Mouse (Mus musculus) forebrain, embryonic 15.5 days (tissue): Measurements from ENCODE around the gene Gm9837. TPM values are rescaled to one million over a fixed set of nuclear protein-coding genes. Genes with fewer than 3 reads are reported as not detected.
A peak's percentile ranks its signal among the peaks of the same experiment; 100 is the strongest.

Experiments
- ATAC-seq: fragments of 200-750 bp; cut with Nextera tagmentation; replicated peaks from 2 replicates; pipeline ENCODE4 v1.8.0; 2017; ENCODE audit warnings: mild to moderate bottlenecking, moderate TSS enrichment, moderate library complexity
- H3K27ac ChIP-seq: fragments of 300-500 bp; sonication (generic); replicated peaks from 2 replicates; pipeline ENCODE4 v1.5.1; 2015; ENCODE audit warnings: mild to moderate bottlenecking, inconsistent platforms
- H3K27me3 ChIP-seq: fragments of 300-500 bp; sonication (generic); 2 replicates; pipeline ENCODE4 v1.6.1; 2015; ENCODE audit warnings: inconsistent platforms
- H3K36me3 ChIP-seq: fragments of 300-500 bp; sonication (generic); 2 replicates; pipeline ENCODE4 v1.6.1; 2015; ENCODE audit warnings: mild to moderate bottlenecking, inconsistent platforms
- H3K4me1 ChIP-seq: fragments of 300-500 bp; sonication (generic); 2 replicates; pipeline ENCODE4 v1.6.1; 2015; ENCODE audit warnings: inconsistent platforms
- H3K4me2 ChIP-seq: fragments of 300-500 bp; sonication (generic); replicated peaks from 2 replicates; pipeline ENCODE4 v1.6.1; 2015; ENCODE audit warnings: mild to moderate bottlenecking, inconsistent platforms
- H3K4me3 ChIP-seq: fragments of 300-500 bp; sonication (generic); 2 replicates; pipeline ENCODE4 v1.5.1; 2015; ENCODE audit warnings: mild to moderate bottlenecking, inconsistent platforms
- H3K9ac ChIP-seq: fragments of 300-500 bp; sonication (generic); replicated peaks from 2 replicates; pipeline ENCODE4 v1.6.1; 2015; ENCODE audit warnings: mild to moderate bottlenecking, inconsistent platforms
- H3K9me3 ChIP-seq: fragments of 300-500 bp; sonication (generic); 2 replicates; pipeline ENCODE4 v1.6.1; 2016; ENCODE audit warnings: inconsistent platforms
- WGBS: fragments of 180-500 bp; shearing (Covaris S2); methylation state at CpG from one replicate; pipeline ENCODE4 v1.1.7; 2015; ENCODE audit warnings: mixed read lengths; 5-methylcytosine and 5-hydroxymethylcytosine counted together
- polyA plus RNA-seq: library from polyadenylated mRNA; unstranded; fragments of >200 nt; fragmentation: Nextera tagmentation; extraction: Ambion mirVana; gene quantifications from 2 replicates; pipeline ENCODE4 v1.2.1, GENCODE M21; 2015

Gene Gm9837
- polyA plus RNA-seq, 1 experiment from 2014 or later, result not detected

DNA sequence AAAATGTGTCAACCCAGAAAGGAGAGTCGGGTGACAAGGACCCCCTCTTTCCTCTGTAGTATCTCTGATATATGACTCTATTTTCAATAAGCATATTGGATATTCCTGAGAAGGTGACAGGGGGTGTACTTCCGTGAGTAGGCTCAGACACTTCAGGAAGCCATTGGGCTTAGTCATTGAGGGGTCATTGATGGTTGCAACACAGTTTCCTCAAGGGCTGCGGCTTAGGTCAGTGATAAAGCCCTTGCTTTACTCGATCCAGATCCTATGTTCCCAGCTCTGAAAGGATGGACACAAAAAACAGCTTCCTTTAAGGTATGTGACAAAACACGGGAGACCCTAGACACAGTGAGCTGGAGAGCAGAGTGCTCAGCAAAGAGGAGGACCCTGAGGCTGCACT, 33.5 kb upstream of the Gm9837 start:
- no peaks in the 10 kb centered on the region for H3K27me3 ChIP-seq
- H3K9ac ChIP-seq, result no peak overlapping the region
- H3K27ac ChIP-seq, result no peak overlapping the region
- peaks cover 12% of the 10 kb centered on the region for H3K4me1 ChIP-seq
- H3K4me3 ChIP-seq, result no peak overlapping the region
- no peaks in the 10 kb centered on the region for H3K36me3 ChIP-seq
- no peak overlapping the region for H3K4me2 ChIP-seq
- 92% methylated on average over 5 of the region's 5 CpGs for WGBS
- no peaks in the 10 kb centered on the region for H3K9me3 ChIP-seq
- ATAC-seq, result no peak

DNA sequence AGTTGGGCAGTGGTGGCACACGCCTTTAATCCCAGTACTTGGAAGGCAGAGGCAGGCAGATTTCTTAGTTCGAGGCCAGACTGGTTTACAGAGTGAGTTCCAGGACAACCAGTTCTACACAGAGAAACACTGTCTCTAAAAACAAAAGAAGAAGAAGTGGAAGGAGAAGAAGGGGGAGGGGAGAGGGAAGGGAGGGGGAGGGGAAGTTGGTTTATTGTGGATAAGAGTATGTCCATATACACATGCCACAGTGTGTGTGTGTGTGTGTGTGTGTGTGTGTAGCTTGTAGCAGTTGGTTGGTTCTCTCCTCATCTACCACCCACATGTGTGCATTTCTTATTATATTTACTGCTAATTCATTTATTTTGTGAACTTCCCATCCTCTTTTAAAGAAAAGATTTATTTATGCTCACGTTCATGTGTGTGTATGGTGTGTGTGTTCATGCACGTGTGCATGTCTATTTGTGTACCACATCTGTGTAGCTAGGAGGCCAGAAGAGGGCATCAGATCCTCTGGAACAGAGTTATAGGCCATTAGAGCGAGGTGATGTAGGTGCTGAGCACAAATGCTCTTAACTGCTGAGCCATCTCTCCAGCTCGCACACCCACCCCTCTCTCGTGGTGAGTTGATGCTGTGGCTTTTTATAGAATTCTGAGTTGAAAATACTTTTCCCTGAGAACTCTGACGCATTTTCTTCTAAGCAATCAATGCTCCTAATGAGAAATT, 31.9 kb upstream of the Gm9837 start:
- Histone ChIP-seq H3K4me3 (no peak overlapping the region), H3K27ac (no peak overlapping the region), H3K4me1 (peaks cover 12% of the 10 kb centered on the region), H3K9me3 (no peaks in the 10 kb centered on the region), H3K4me2 (no peak overlapping the region), H3K9ac (no peak overlapping the region), H3K36me3 (no peaks in the 10 kb centered on the region), H3K27me3 (no peaks in the 10 kb centered on the region)
- ATAC-seq, result no peak
- WGBS, result 80% methylated on average over 8 of the region's 8 CpGs

DNA sequence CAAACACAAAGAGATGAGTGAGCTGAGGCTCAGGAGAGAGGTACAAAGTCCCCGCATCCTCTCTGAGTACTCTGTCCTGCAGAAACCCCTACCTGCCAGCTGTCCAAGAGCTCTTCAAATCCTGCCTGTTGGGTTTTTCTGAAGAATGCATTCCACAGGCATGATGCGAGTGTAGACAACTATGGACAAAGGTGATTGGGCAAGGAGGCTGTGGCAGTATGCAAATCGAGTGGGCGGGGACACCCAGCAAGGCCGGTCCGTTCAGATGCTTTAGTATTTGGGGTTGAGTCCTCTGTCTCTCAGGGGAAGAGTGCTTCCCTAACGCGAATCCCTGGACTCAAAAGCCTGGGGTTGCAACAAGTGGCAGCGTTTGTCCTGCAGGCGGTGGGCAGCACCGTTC, 30.3 kb upstream of the Gm9837 start:
- Histone ChIP-seq H3K27me3 (no peaks in the 10 kb centered on the region), H3K4me2 (no peak overlapping the region), H3K4me1 (peaks cover 24% of the 10 kb centered on the region), H3K4me3 (no peak overlapping the region), H3K9me3 (no peaks in the 10 kb centered on the region), H3K9ac (no peak overlapping the region), H3K27ac (no peak overlapping the region), H3K36me3 (no peaks in the 10 kb centered on the region)
- 9% methylated on average over 11 of the region's 11 CpGs for WGBS
- ATAC-seq, result no peak

- Histone ChIP-seq H3K9me3 (no peaks in the 10 kb centered on the region), H3K4me1 (peaks cover 20% of the 10 kb centered on the region), H3K9ac (no peak overlapping the region), H3K36me3 (no peaks in the 10 kb centered on the region), H3K27me3 (no peaks in the 10 kb centered on the region), H3K27ac (no peak overlapping the region), H3K4me3 (no peak overlapping the region), H3K4me2 (no peak overlapping the region)
- 0 out of 2 replicates have a peak, but pooled peaks have one; percentile 26 for ATAC-seq
- WGBS, result 58% methylated on average over 6 of the region's 6 CpGs
Observed at GRCm38 (mm10) chr11:53496946-53497345, 26.7 kb upstream of the Gm9837 start.

GRCm38 (mm10) chr11:53495417-53495816, 25.1 kb upstream of the Gm9837 start:
- Histone ChIP-seq H3K9ac (no peak overlapping the region), H3K4me3 (no peak overlapping the region), H3K36me3 (no peaks in the 10 kb centered on the region), H3K4me1 (peaks cover 18% of the 10 kb centered on the region), H3K4me2 (no peak overlapping the region), H3K27ac (peak overlapping the region; percentile 40; the same call in 1 of the 2 replicates), H3K27me3 (no peaks in the 10 kb centered on the region), H3K9me3 (no peaks in the 10 kb centered on the region)
- no peak for ATAC-seq
- WGBS, result 6% methylated on average over 6 of the region's 6 CpGs

GRCm38 (mm10) chr11:53493243-53493955, 23.1 kb upstream of the Gm9837 start:
- Histone ChIP-seq H3K36me3 (no peaks in the 10 kb centered on the region), H3K9me3 (no peaks in the 10 kb centered on the region), H3K27ac (no peak overlapping the region), H3K4me3 (no peak overlapping the region), H3K9ac (no peak overlapping the region), H3K27me3 (no peaks in the 10 kb centered on the region), H3K4me2 (no peak overlapping the region), H3K4me1 (peaks cover 18% of the 10 kb centered on the region)
- 22% methylated on average over 3 of the region's 3 CpGs for WGBS
- no peak; the same call in 1 of the 2 replicates for ATAC-seq

DNA sequence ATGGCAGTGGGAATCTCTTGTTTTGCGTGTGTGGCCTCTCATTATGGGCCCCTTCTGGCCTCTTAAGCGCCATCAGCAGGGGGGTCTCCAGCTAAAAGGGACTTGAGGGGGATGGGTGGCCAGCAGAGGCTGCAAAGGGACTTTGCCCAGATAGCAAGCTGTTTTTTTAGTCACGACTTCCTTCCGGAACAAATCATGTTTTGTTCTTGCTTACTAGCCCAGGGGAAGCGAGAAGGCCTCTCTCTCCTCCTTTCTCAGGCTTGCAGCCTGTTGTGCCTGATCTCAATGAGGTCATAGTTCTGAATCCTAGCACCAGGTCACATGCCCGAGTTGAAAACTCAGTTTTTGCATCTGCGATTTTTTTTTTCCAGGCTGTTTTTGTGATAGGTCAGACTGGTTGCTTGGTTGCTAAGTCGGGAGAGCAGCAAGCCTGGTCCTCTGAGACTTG, 21.7 kb upstream of the Gm9837 start:
- Histone ChIP-seq H3K27ac (no peak overlapping the region; the same call in 1 of the 2 replicates), H3K27me3 (no peaks in the 10 kb centered on the region; the same call in 1 of the 2 replicates)
- WGBS, result 2% methylated on average over 8 of the region's 8 CpGs

DNA sequence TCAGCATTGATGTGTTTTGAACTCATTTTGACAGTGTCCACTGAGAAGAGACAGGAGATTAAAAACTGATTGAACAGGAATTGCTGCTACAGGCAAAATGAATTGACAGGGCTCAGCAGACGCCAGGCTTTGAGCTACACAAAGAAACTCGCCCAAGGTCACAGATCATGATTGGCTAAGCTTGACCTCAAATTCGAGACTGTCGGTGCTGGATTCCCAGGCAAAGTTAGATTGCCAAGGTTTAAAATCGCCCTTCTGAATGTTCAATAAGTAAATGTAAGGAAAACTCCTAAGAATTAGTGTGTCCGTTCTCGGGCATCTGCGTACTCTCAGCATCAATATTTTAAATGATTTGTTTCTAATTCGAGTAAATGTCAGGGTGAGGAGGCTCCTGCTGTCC, 19.1 kb upstream of the Gm9837 start:
- WGBS, result 59% methylated on average over 9 of the region's 9 CpGs
- Histone ChIP-seq H3K36me3 (no peaks in the 10 kb centered on the region), H3K9me3 (no peaks in the 10 kb centered on the region), H3K27me3 (no peaks in the 10 kb centered on the region; the same call in 1 of the 2 replicates), H3K4me1 (peaks cover 8% of the 10 kb centered on the region; the same call in 1 of the 2 replicates), H3K27ac (no peak overlapping the region), H3K9ac (no peak overlapping the region), H3K4me3 (no peak overlapping the region), H3K4me2 (no peak overlapping the region)
- ATAC-seq, result no peak

More for the DNA sequence above, 21.7 kb upstream of the Gm9837 start:
- H3K4me1 ChIP-seq, result peaks cover 23% of the 10 kb centered on the region
- no peaks in the 10 kb centered on the region for H3K36me3 ChIP-seq
- no peaks in the 10 kb centered on the region for H3K9me3 ChIP-seq
- no peak overlapping the region for H3K9ac ChIP-seq
- no peak overlapping the region for H3K4me3 ChIP-seq
- ATAC-seq, result no peak
- no peak overlapping the region for H3K4me2 ChIP-seq

DNA sequence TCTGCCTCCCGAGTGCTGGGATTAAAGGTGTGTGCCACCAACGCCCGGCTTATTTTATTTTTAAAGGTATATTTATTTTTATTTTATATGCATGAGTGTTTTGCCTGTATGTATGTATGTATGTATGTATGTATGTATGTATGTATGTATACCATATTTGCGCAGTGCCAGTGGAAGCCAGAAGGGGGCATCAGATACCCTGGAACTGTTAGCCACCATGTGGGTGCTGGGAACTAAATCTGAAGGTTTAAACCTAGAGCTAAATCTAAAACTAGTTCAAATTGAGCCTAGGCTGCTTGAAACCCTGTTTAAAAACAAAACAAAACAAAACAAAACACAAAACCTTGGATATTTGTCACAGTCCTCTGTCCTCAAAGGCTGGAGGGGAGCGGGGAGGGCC, 18.7 kb upstream of the Gm9837 start:
- 90% methylated on average over 5 of the region's 5 CpGs for WGBS
- no peak for ATAC-seq
- Histone ChIP-seq H3K27me3 (no peaks in the 10 kb centered on the region; the same call in 1 of the 2 replicates), H3K36me3 (no peaks in the 10 kb centered on the region), H3K4me3 (no peak overlapping the region), H3K4me1 (peaks cover 8% of the 10 kb centered on the region; the same call in 1 of the 2 replicates), H3K9me3 (no peaks in the 10 kb centered on the region), H3K9ac (no peak overlapping the region), H3K4me2 (no peak overlapping the region), H3K27ac (no peak overlapping the region)

DNA sequence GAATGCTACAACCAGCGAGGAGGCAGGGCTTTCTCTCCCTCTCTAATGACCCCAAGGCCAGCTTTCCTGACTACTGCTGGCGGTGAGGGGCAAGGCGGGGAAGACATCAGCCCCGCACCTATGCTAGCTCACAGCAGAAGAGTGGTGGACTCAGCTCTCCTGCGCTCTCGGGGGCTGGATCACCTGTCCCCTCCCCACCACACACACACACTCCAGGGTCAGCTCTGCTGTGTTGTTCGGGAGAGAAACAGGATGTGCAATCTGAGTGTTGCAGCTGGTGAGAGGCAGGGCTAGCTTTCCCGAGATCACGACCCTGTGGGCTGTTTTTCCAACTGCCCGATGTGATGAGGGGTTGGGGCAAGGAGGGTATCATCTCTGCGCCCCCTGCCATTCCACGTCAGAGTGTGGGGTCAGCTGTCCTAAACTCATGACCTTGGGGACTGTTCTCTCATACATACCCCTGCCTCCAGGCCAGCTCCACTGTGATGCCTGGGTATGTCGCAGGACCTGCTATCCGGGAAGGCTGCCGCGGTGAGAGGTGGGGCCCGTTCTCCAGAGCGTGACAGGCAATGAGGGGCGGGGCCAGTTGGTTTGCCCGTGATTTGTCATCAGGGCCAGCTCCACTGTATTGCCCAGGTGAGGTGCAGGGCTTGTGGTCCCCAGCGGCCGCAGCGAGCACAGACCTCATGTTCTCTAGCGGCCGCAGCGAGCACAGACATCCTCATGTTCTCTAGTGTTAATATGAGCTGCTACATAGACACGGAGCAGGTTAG, 16.7 kb upstream of the Gm9837 start:
- 16% methylated on average over 27 of the region's 27 CpGs for WGBS
- Histone ChIP-seq H3K9ac (no peak overlapping the region; the same call in 1 of the 2 replicates), H3K4me2 (peak overlapping the region; percentile 42), H3K4me1 (peaks cover 8% of the 10 kb centered on the region; the same call in 1 of the 2 replicates), H3K9me3 (no peaks in the 10 kb centered on the region), H3K4me3 (peak overlapping the region; percentile 22), H3K27me3 (no peaks in the 10 kb centered on the region; the same call in 1 of the 2 replicates), H3K36me3 (no peaks in the 10 kb centered on the region), H3K27ac (no peak overlapping the region)
- ATAC-seq, result peak; percentile 57; the same call in 1 of the 2 replicates

DNA sequence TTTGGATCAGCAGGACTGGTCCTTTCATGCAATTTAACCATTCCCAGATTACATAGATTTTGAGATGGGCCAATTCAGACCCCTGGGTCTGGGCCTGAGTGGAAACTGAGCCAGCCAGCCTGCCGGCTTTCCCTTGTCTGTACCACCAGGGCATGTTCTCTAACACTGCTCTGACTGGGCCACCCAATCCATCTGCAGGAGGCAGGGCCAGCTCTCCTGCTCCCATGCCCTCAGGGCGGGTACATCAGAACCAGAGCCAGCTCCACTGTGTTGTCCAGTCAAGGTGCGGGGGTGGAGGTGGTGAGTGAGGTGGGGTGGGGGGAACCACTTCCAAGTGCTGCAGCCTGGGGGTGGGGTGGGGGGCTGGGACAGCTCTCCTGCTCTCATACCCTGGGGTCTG, 16.1 kb upstream of the Gm9837 start:
- Histone ChIP-seq H3K4me2 (no peak overlapping the region), H3K4me1 (peaks cover 5% of the 10 kb centered on the region; the same call in 1 of the 2 replicates), H3K9me3 (no peaks in the 10 kb centered on the region), H3K4me3 (no peak overlapping the region), H3K27me3 (peaks cover 2% of the 10 kb centered on the region; the same call in 1 of the 2 replicates), H3K27ac (no peak overlapping the region), H3K9ac (no peak overlapping the region), H3K36me3 (no peaks in the 10 kb centered on the region)
- WGBS, result 77% methylated on average over 3 of the region's 3 CpGs
- ATAC-seq, result no peak
